Mouse (Mus musculus) fibroblast of lung, adult 2 months (primary cell): ENCODE results near the gene Olfr995.

ENCODE experiments used
- DNase-seq: peaks from one replicate; pipeline ENCODE4 v3.0.0-alpha.2; 2011; ENCODE audit warnings: low read depth

Gene Olfr995

GRCm38 (mm10) chr2:85443539-85443938, at the start of gene Olfr995:
Gene Olfr995, minus strand, starts transcription at chr2:85443639.
- no peak for DNase-seq

- no peak for DNase-seq
Observed at GRCm38 (mm10) chr2:85490396-85490795, 47.0 kb upstream of the Olfr995 start.

GRCm38 (mm10) chr2:85466801-85467325, 23.4 kb upstream of the Olfr995 start:
- no peak for DNase-seq

GRCm38 (mm10) chr2:85442546-85442945, 893 bp downstream of the Olfr995 start:
- DNase-seq: no peak

- no peak for DNase-seq
Observed at GRCm38 (mm10) chr2:85436351-85436750, 7.1 kb downstream of the Olfr995 start, which contains the start of gene Olfr994. Gene Olfr994, minus strand, starts transcription at chr2:85436451.

- no peak for DNase-seq
Observed at GRCm38 (mm10) chr2:85425893-85426292, 17.5 kb downstream of the Olfr995 start.

- DNase-seq: no peak
Observed at GRCm38 (mm10) chr2:85414777-85415176, 28.7 kb downstream of the Olfr995 start, which contains the start of gene Olfr993. Gene Olfr993, minus strand, starts transcription at chr2:85414877.

- DNase-seq: no peak
Observed at GRCm38 (mm10) chr2:85409369-85409768, 34.1 kb downstream of the Olfr995 start, which contains the start of gene Olfr992. Gene Olfr992, minus strand, starts transcription at chr2:85409469.
